Mouse (Mus musculus): ENCODE measurements around the gene Rps24. TPM values are rescaled to one million over a fixed set of nuclear protein-coding genes. Genes with fewer than 3 reads are reported as not detected.

Rps24 gene
- total RNA-seq, 1 experiment from 2014 or later = 2,869 TPM

- no peak for ATAC-seq (ENCODE audit: extremely low read depth, insufficient number of reproducible peaks, low FRiP score, poor library complexity, severe bottlenecking)
Observed at GRCm38 (mm10) chr14:24509557-24509956, 22.6 kb downstream of the Rps24 start.

- ATAC-seq (ENCODE audit: extremely low read depth, insufficient number of reproducible peaks, low FRiP score, poor library complexity, severe bottlenecking) = no peak
Observed at GRCm38 (mm10) chr14:24510218-24510617, 23.3 kb downstream of the Rps24 start.

- ATAC-seq (ENCODE audit: extremely low read depth, insufficient number of reproducible peaks, low FRiP score, poor library complexity, severe bottlenecking) = no peak
Observed at GRCm38 (mm10) chr14:24510679-24511078, 23.8 kb downstream of the Rps24 start.

- ATAC-seq (ENCODE audit: extremely low read depth, insufficient number of reproducible peaks, low FRiP score, poor library complexity, severe bottlenecking) = no peak
Observed at GRCm38 (mm10) chr14:24512527-24513161, 25.7 kb downstream of the Rps24 start.

- no peak for ATAC-seq (ENCODE audit: extremely low read depth, insufficient number of reproducible peaks, low FRiP score, poor library complexity, severe bottlenecking)
Observed at GRCm38 (mm10) chr14:24521597-24521996, 34.7 kb downstream of the Rps24 start.

GRCm38 (mm10) chr14:24525137-24525536, 38.2 kb downstream of the Rps24 start:
- ATAC-seq (ENCODE audit: extremely low read depth, insufficient number of reproducible peaks, low FRiP score, poor library complexity, severe bottlenecking) = no peak

- no peak for ATAC-seq (ENCODE audit: extremely low read depth, insufficient number of reproducible peaks, low FRiP score, poor library complexity, severe bottlenecking)
Observed at GRCm38 (mm10) chr14:24525677-24526415, 38.9 kb downstream of the Rps24 start.

- ATAC-seq (ENCODE audit: extremely low read depth, insufficient number of reproducible peaks, low FRiP score, poor library complexity, severe bottlenecking) = no peak
Observed at GRCm38 (mm10) chr14:24526440-24526839, 39.5 kb downstream of the Rps24 start.

GRCm38 (mm10) chr14:24530228-24530627, 43.3 kb downstream of the Rps24 start:
- no peak for ATAC-seq (ENCODE audit: extremely low read depth, insufficient number of reproducible peaks, low FRiP score, poor library complexity, severe bottlenecking)

GRCm38 (mm10) chr14:24534865-24535545, 48.1 kb downstream of the Rps24 start:
- ATAC-seq (ENCODE audit: extremely low read depth, insufficient number of reproducible peaks, low FRiP score, poor library complexity, severe bottlenecking) = no peak

GRCm38 (mm10) chr14:24542901-24543300, 56.0 kb downstream of the Rps24 start:
- no peak for ATAC-seq (ENCODE audit: extremely low read depth, insufficient number of reproducible peaks, low FRiP score, poor library complexity, severe bottlenecking)

- ATAC-seq (ENCODE audit: extremely low read depth, insufficient number of reproducible peaks, low FRiP score, poor library complexity, severe bottlenecking) = no peak
Observed at GRCm38 (mm10) chr14:24544057-24544456, 57.1 kb downstream of the Rps24 start.

Other genes starting within 250 kb of the Rps24 start
- 0.12 TPM in 1 of 2 replicates, not detected in the other for gene Dlg5, start 241.2 kb upstream of the Rps24 start, total RNA-seq (2017)
- not detected in 2 replicates for gene E330034G19Rik, start 193.9 kb upstream of the Rps24 start, total RNA-seq (2017)
- 29.2 and 33.3 TPM in 2 replicates for gene Polr3a, start 67 bp upstream of the Rps24 start, total RNA-seq (2017)

Data from neutrophil, adult 5-6 weeks (primary cell).